8 mouse cellular contexts compared by ENCODE assay signal in the genomic region with DNA sequence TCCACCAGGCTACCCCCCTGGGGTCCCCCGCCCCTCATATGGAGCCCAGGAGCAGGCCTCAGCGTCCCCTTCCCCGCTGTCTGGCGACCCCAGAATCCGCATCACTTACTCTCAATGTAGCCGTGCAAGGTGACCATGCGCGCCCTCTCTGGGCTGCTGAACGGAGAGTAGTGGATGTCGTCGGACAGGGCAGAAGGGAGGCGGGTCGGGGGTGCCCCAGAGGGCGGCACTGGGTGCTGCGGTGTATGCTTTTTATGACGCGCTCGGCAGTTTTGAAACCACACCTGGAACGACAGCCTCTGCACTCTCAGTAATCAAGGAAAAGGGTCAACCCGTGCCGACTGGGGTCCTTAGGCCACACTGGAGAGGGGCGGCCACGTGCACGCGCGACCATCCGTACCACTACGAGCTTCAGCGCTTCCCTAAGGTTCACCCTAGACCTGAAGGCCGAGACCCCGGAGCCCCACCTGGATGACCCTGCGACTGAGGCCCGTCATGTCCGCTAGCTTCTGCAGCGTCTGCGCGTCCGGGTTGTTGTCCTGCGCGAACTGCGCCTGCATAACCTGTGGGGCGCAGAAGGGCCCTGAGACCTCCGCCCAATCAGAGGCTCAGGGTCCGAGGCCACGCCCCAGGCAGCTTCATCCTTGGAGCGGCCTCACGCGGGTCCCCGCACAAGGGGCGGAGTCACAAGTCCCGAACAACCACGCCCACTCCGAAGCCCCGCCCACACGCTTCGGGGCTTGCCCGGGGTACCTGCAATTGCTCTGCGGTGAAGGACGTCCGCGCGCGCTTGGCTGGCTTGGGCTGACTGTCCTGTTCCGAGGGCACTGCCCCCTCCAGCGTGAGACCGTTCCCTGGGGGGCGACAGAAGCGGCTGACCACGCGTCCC. TPM values are rescaled to one million over a fixed set of nuclear protein-coding genes. Genes with fewer than 3 reads are reported as not detected.
DNase-seq lines count a peak whose midpoint lies in the region; ATAC-seq and TF ChIP-seq lines count a peak whose summit lies in the region.

No protein-coding gene starts in this region.

- no peak for TF ChIP-seq POLR2A in cerebellum, adult 2 months (IDR thresholded peaks at IDR 0.05; ENCODE audit: borderline replicate concordance, insufficient read depth, low read length)
- no peak for TF ChIP-seq POLR2A in thymus, adult 2 months (IDR thresholded peaks at IDR 0.05; ENCODE audit: control insufficient read depth, extremely low read depth, insufficient read depth, low read length, poor library complexity)

- H3K27ac ChIP-seq in cerebellum, adult 2 months (ENCODE audit: insufficient read depth, low read length) = no peak overlapping the region
- H3K27ac ChIP-seq in forebrain, embryonic 13.5 days = no peak overlapping the region
- no peak overlapping the region for H3K27ac ChIP-seq in hindbrain, postnatal 0 days
- no peak overlapping the region for H3K27ac ChIP-seq in liver, embryonic 13.5 days
- H3K27ac ChIP-seq in thymus, adult 2 months (ENCODE audit: control insufficient read depth, insufficient read depth, low read length) = no peak overlapping the region

- peak overlapping the region; percentile 40; the same call in 1 of the 2 replicates for H3K9ac ChIP-seq in forebrain, embryonic 13.5 days
- H3K9ac ChIP-seq in hindbrain, postnatal 0 days (replicated peaks; ENCODE audit: low read length) = no peak overlapping the region
- no peak overlapping the region for H3K9ac ChIP-seq in liver, embryonic 13.5 days

- peak; percentile 80 for ATAC-seq in forebrain, embryonic 13.5 days
- ATAC-seq in hindbrain, postnatal 0 days = peak; percentile 55
- ATAC-seq in liver, embryonic 13.5 days (ENCODE audit: low read depth) = peak; percentile 83

- no peaks in the 10 kb centered on the region for H3K36me3 ChIP-seq in forebrain, embryonic 13.5 days (ENCODE audit: poor library complexity, severe bottlenecking)
- H3K36me3 ChIP-seq in hindbrain, postnatal 0 days (ENCODE audit: insufficient read depth, low read length) = no peaks in the 10 kb centered on the region
- no peaks in the 10 kb centered on the region for H3K36me3 ChIP-seq in liver, embryonic 13.5 days
- H3K36me3 ChIP-seq in thymus, adult 2 months (ENCODE audit: control insufficient read depth, insufficient read depth, low read length) = no peaks in the 10 kb centered on the region

- no peaks in the 10 kb centered on the region for H3K4me1 ChIP-seq in cerebellum, adult 2 months (ENCODE audit: control insufficient read depth, insufficient read depth, low read length)
- H3K4me1 ChIP-seq in forebrain, embryonic 13.5 days = peaks cover 25% of the 10 kb centered on the region
- H3K4me1 ChIP-seq in hindbrain, postnatal 0 days (ENCODE audit: insufficient read depth, low read length) = peaks cover 8% of the 10 kb centered on the region
- H3K4me1 ChIP-seq in liver, embryonic 13.5 days (replicated peaks) = peaks cover 13% of the 10 kb centered on the region
- peaks cover 4% of the 10 kb centered on the region for H3K4me1 ChIP-seq in thymus, adult 2 months (replicated peaks; ENCODE audit: control insufficient read depth, insufficient read depth, low read length)

- H3K27me3 ChIP-seq in cerebellum, adult 2 months (ENCODE audit: control insufficient read depth, insufficient read depth, low read length) = peaks cover 1% of the 10 kb centered on the region; the same call in 1 of the 2 replicates
- H3K27me3 ChIP-seq in forebrain, embryonic 13.5 days = peaks cover 95% of the 10 kb centered on the region
- H3K27me3 ChIP-seq in hindbrain, postnatal 0 days (ENCODE audit: insufficient read depth, low read length) = peaks cover 65% of the 10 kb centered on the region
- H3K27me3 ChIP-seq in liver, embryonic 13.5 days = peaks cover 98% of the 10 kb centered on the region
- H3K27me3 ChIP-seq in thymus, adult 2 months (ENCODE audit: control insufficient read depth, insufficient read depth, low read length) = peaks cover 26% of the 10 kb centered on the region; the same call in 1 of the 2 replicates

- 3% methylated on average over 70 of the region's 70 CpGs for WGBS in cerebellum, adult 2 months
- WGBS in forebrain, embryonic 13.5 days = 2% methylated on average over 69 of the region's 70 CpGs
- WGBS in hindbrain, postnatal 0 days = 3% methylated on average over 69 of the region's 70 CpGs
- 1% methylated on average over 70 of the region's 70 CpGs for WGBS in liver, embryonic 13.5 days (ENCODE audit: insufficient replicate concordance)
- 3% methylated on average over 70 of the region's 70 CpGs for WGBS in thymus, adult 2 months

- H3K4me3 ChIP-seq in cerebellum, adult 2 months (replicated peaks; ENCODE audit: insufficient read depth, low read depth, low read length) = no peak overlapping the region
- H3K4me3 ChIP-seq in forebrain, embryonic 13.5 days = peak overlapping the region; percentile 42
- H3K4me3 ChIP-seq in hindbrain, postnatal 0 days (ENCODE audit: low read length) = peak overlapping the region; percentile 36
- peak overlapping the region; percentile 56 for H3K4me3 ChIP-seq in liver, embryonic 13.5 days (replicated peaks)
- 0 out of 2 replicates have a peak overlapping the region, but pooled peaks have one; percentile 2 for H3K4me3 ChIP-seq in thymus, adult 2 months (ENCODE audit: control insufficient read depth, insufficient read depth, low read length)

- DNase-seq in cerebellum, adult 2 months = peak; percentile 10 to 16
- no peak for DNase-seq in cerebellum, adult 18-20 months
- DNase-seq in adrenal gland, postnatal 10 days = peak; percentile 77
- DNase-seq in hindbrain, postnatal 0 days (ENCODE audit: low spot score) = no peak
- DNase-seq in liver, embryonic 13.5 days = peak; percentile 80
- DNase-seq in natural killer cell, adult 2 months (ENCODE audit: low spot score in 2 of 2) = peak; percentile 32 to 48
- DNase-seq in thymus, adult 2 months = peak; percentile 56

- peak overlapping the region; percentile 69 for H3K4me2 ChIP-seq in forebrain, embryonic 13.5 days
- peak overlapping the region; percentile 68 for H3K4me2 ChIP-seq in hindbrain, postnatal 0 days (ENCODE audit: low read depth, low read length)
- H3K4me2 ChIP-seq in liver, embryonic 13.5 days = peak overlapping the region; percentile 74

- H3K9me3 ChIP-seq in forebrain, embryonic 13.5 days (replicated peaks) = no peaks in the 10 kb centered on the region
- no peaks in the 10 kb centered on the region for H3K9me3 ChIP-seq in hindbrain, postnatal 0 days (ENCODE audit: low read length)
- no peaks in the 10 kb centered on the region for H3K9me3 ChIP-seq in liver, embryonic 13.5 days (replicated peaks)

- no peak for TF ChIP-seq CTCF in cerebellum, adult 2 months (IDR thresholded peaks at IDR 0.05; ENCODE audit: borderline replicate concordance, insufficient read depth, low read depth, low read length)
- TF ChIP-seq CTCF in hindbrain, postnatal 0 days (IDR thresholded peaks at IDR 0.05; ENCODE audit: low read depth) = no peak
- no peak for TF ChIP-seq CTCF in thymus, adult 2 months (IDR thresholded peaks at IDR 0.05; ENCODE audit: borderline replicate concordance, control insufficient read depth, extremely low read depth, insufficient read depth, low read length, poor library complexity)

RNA-seq across cellular contexts. Expression of a gene that starts 14.1 kb away (rescaled TPM):
- 0.13 and 0.24 TPM in 2 replicates for polyA plus RNA-seq in cerebellum, adult 2 months (2012; rRNA removed)
- 1 to 10 TPM; 5.8 to 8.1 TPM for total RNA-seq in adrenal gland, postnatal 10 days (2021)
- polyA plus RNA-seq in forebrain, embryonic 13.5 days (2015; fragmentation: Nextera tagmentation; extraction: Ambion mirVana) = 25.9 and 33.7 TPM in 2 replicates
- 3.4 and 3.6 TPM in 2 replicates for total RNA-seq in hindbrain, postnatal 0 days (2014; rRNA removed)
- polyA plus RNA-seq in hindbrain, postnatal 0 days (2015; fragmentation: Nextera tagmentation; extraction: Ambion mirVana) = 0.25 and 0.36 TPM in 2 replicates
- polyA plus RNA-seq in liver, embryonic 13.5 days (2015; fragmentation: Nextera tagmentation; extraction: Ambion mirVana) = 0.16 and 0.19 TPM in 2 replicates
- polyA plus RNA-seq in thymus, adult 2 months (2012; rRNA removed) = 0.58 and 0.68 TPM in 2 replicates

RNA-seq across cellular contexts. Expression of a gene that starts 41.8 kb away (rescaled TPM):
- polyA plus RNA-seq in cerebellum, adult 2 months (2012; rRNA removed) = 2.5 and 2.6 TPM in 2 replicates
- total RNA-seq in adrenal gland, postnatal 10 days (2021) = not detected
- 2.0 and 4.1 TPM in 2 replicates for polyA plus RNA-seq in forebrain, embryonic 13.5 days (2015; fragmentation: Nextera tagmentation; extraction: Ambion mirVana)
- total RNA-seq in hindbrain, postnatal 0 days (2014; rRNA removed) = 2.3 TPM in 1 of 2 replicates, not detected in the other
- 3.4 and 3.7 TPM in 2 replicates for polyA plus RNA-seq in hindbrain, postnatal 0 days (2015; fragmentation: Nextera tagmentation; extraction: Ambion mirVana)
- polyA plus RNA-seq in liver, embryonic 13.5 days (2015; fragmentation: Nextera tagmentation; extraction: Ambion mirVana) = not detected in 2 replicates
- 0.26 TPM in 1 of 2 replicates, not detected in the other for polyA plus RNA-seq in thymus, adult 2 months (2012; rRNA removed)

RNA-seq across cellular contexts. Expression of a gene that starts 41.9 kb away (rescaled TPM):
- polyA plus RNA-seq in cerebellum, adult 2 months (2012; rRNA removed) = 241 and 249 TPM in 2 replicates
- total RNA-seq in adrenal gland, postnatal 10 days (2021) = 100 to 1,000 TPM; 419 to 460 TPM
- polyA plus RNA-seq in forebrain, embryonic 13.5 days (2015; fragmentation: Nextera tagmentation; extraction: Ambion mirVana) = 222 and 237 TPM in 2 replicates
- 85.4 and 110 TPM in 2 replicates for total RNA-seq in hindbrain, postnatal 0 days (2014; rRNA removed)
- 350 and 376 TPM in 2 replicates for polyA plus RNA-seq in hindbrain, postnatal 0 days (2015; fragmentation: Nextera tagmentation; extraction: Ambion mirVana)
- polyA plus RNA-seq in liver, embryonic 13.5 days (2015; fragmentation: Nextera tagmentation; extraction: Ambion mirVana) = 152 and 156 TPM in 2 replicates
- 75.4 and 83.9 TPM in 2 replicates for polyA plus RNA-seq in thymus, adult 2 months (2012; rRNA removed)

RNA-seq across cellular contexts. Expression of a gene that starts 45.1 kb away (rescaled TPM):
- polyA plus RNA-seq in cerebellum, adult 2 months (2012; rRNA removed) = 25.1 and 31.2 TPM in 2 replicates
- 10 to 100 TPM; 21.4 to 25.7 TPM for total RNA-seq in adrenal gland, postnatal 10 days (2021)
- 25.7 and 27.2 TPM in 2 replicates for polyA plus RNA-seq in forebrain, embryonic 13.5 days (2015; fragmentation: Nextera tagmentation; extraction: Ambion mirVana)
- 12.9 and 32.2 TPM in 2 replicates for total RNA-seq in hindbrain, postnatal 0 days (2014; rRNA removed)
- 16.6 and 17.0 TPM in 2 replicates for polyA plus RNA-seq in hindbrain, postnatal 0 days (2015; fragmentation: Nextera tagmentation; extraction: Ambion mirVana)
- 21.5 and 22.8 TPM in 2 replicates for polyA plus RNA-seq in liver, embryonic 13.5 days (2015; fragmentation: Nextera tagmentation; extraction: Ambion mirVana)
- 26.9 and 29.3 TPM in 2 replicates for polyA plus RNA-seq in thymus, adult 2 months (2012; rRNA removed)

RNA-seq across cellular contexts. Expression of a gene that starts 45.5 kb away (rescaled TPM):
- polyA plus RNA-seq in cerebellum, adult 2 months (2012; rRNA removed) = 48.9 and 51.7 TPM in 2 replicates
- 10 to 100 TPM; 27.1 to 27.6 TPM for total RNA-seq in adrenal gland, postnatal 10 days (2021)
- 140 and 143 TPM in 2 replicates for polyA plus RNA-seq in forebrain, embryonic 13.5 days (2015; fragmentation: Nextera tagmentation; extraction: Ambion mirVana)
- 47.3 and 48.6 TPM in 2 replicates for total RNA-seq in hindbrain, postnatal 0 days (2014; rRNA removed)
- polyA plus RNA-seq in hindbrain, postnatal 0 days (2015; fragmentation: Nextera tagmentation; extraction: Ambion mirVana) = 98.1 and 100 TPM in 2 replicates
- polyA plus RNA-seq in liver, embryonic 13.5 days (2015; fragmentation: Nextera tagmentation; extraction: Ambion mirVana) = 23.6 and 27.2 TPM in 2 replicates
- polyA plus RNA-seq in thymus, adult 2 months (2012; rRNA removed) = 14.2 and 14.8 TPM in 2 replicates

Comparison
In these comparisons a context has a peak if more than half of its experiments do, and no peak if none do; other contexts are left out.
1. DNase-seq: peak in cerebellum, adult 2 months (2 of 2), adrenal gland, postnatal 10 days (single experiment), liver, embryonic 13.5 days (single experiment), natural killer cell, adult 2 months (2 of 2) and thymus, adult 2 months (single experiment); none in cerebellum, adult 18-20 months (0 of 2) and hindbrain, postnatal 0 days (single experiment).
2. RNA of a gene that starts 14.1 kb away (polyA plus RNA-seq): 25.9 to 33.7 TPM in forebrain, embryonic 13.5 days; 0.58 to 0.68 TPM in thymus, adult 2 months, 0.25 to 0.36 TPM in hindbrain, postnatal 0 days, 0.16 to 0.19 TPM in liver, embryonic 13.5 days and 0.13 to 0.24 TPM in cerebellum, adult 2 months; every median in the first group is over 10 times any median in the second.
3. Peak in every context shown above with its lines, with median percentiles within 50 percentile points of each other: ATAC-seq and H3K4me2 ChIP-seq.